Mouse (Mus musculus) small intestine, adult 2 months (tissue): ENCODE data around the gene Szrd1.

Experiments
- CTCF ChIP-seq: fragments of 200-500 bp; IDR thresholded peaks from 2 replicates; pipeline ENCODE4 v1.5.1; 2012; ENCODE audit warnings: low read depth, mild to moderate bottlenecking, control low read depth, inconsistent platforms, low read length, moderate library complexity, mixed read lengths; ENCODE audit not compliant: insufficient replicate concordance, insufficient read length; ENCODE audit errors: extremely low read depth
- POLR2A ChIP-seq: fragments of 200-500 bp; IDR thresholded peaks from 2 replicates; pipeline ENCODE4 v1.6.1; 2012; ENCODE audit warnings: low read depth, mild to moderate bottlenecking, control low read depth, inconsistent platforms, low read length, moderate library complexity

- TF ChIP-seq CTCF (no peak), POLR2A (no peak)
These were observed 3.4 kb downstream of the Szrd1 start for GRCm38 (mm10) chr4:141136126-141136525.
